ENCODE assay signal across 24 mouse cellular contexts in genomic region chr5:141381581-141381980, GRCm38 (mm10).
DNase-seq lines count a peak whose midpoint lies in the region; ATAC-seq and TF ChIP-seq lines count a peak whose summit lies in the region.
"Had no signal": no experiment of that assay in that cellular context is flagged by ENCODE, and none has a peak within 500 bp of the region (broad histone marks: within the 10 kb centered on the region; RNA-seq: fewer than 3 reads in every experiment).

No protein-coding gene starts in this region.

- TF ChIP-seq POLR2A in liver, adult 2 months (IDR thresholded peaks at IDR 0.05; ENCODE audit: extremely low read depth, insufficient read depth, low read length): no peak

- no peaks in the 10 kb centered on the region for H3K36me3 ChIP-seq in kidney, embryonic 16.5 days (ENCODE audit: insufficient read depth, low read length)
- no peaks in the 10 kb centered on the region for H3K36me3 ChIP-seq in liver, adult 2 months (ENCODE audit: control insufficient read depth, insufficient read depth, low read length)
- H3K36me3 ChIP-seq in liver, embryonic 12.5 days: no peaks in the 10 kb centered on the region
- no peaks in the 10 kb centered on the region for H3K36me3 ChIP-seq in liver, postnatal 0 days (replicated peaks; ENCODE audit: insufficient read depth, low read length)
- no peaks in the 10 kb centered on the region for H3K36me3 ChIP-seq in neural tube, embryonic 15.5 days
- H3K36me3 ChIP-seq: forebrain, embryonic 10.5 days; heart, embryonic 10.5 days; heart, embryonic 13.5 days had no signal

- TF ChIP-seq EP300 in liver, postnatal 0 days (IDR thresholded peaks at IDR 0.05; ENCODE audit: low read depth): no peak

- no peak overlapping the region for H3K9ac ChIP-seq in kidney, embryonic 16.5 days (replicated peaks; ENCODE audit: low read length)
- no peak overlapping the region for H3K9ac ChIP-seq in liver, adult 2 months (ENCODE audit: low read depth, low read length)
- no peak overlapping the region for H3K9ac ChIP-seq in liver, embryonic 12.5 days
- no peak overlapping the region for H3K9ac ChIP-seq in liver, postnatal 0 days (replicated peaks)
- no peak overlapping the region for H3K9ac ChIP-seq in neural tube, embryonic 15.5 days (replicated peaks)
- H3K9ac ChIP-seq: forebrain, embryonic 13.5 days; heart, embryonic 13.5 days; hindbrain, embryonic 14.5 days had no signal

- peaks cover 4% of the 10 kb centered on the region; the same call in 1 of the 2 replicates for H3K79me2 ChIP-seq in liver, adult 2 months (ENCODE audit: control insufficient read depth, insufficient read depth, low read length)

- no peaks in the 10 kb centered on the region for H3K9me3 ChIP-seq in kidney, embryonic 16.5 days (ENCODE audit: low read length)
- no peaks in the 10 kb centered on the region for H3K9me3 ChIP-seq in liver, embryonic 12.5 days (replicated peaks)
- no peaks in the 10 kb centered on the region for H3K9me3 ChIP-seq in liver, postnatal 0 days (ENCODE audit: low read length)
- H3K9me3 ChIP-seq in neural tube, embryonic 15.5 days (replicated peaks): no peaks in the 10 kb centered on the region
- H3K9me3 ChIP-seq: forebrain, embryonic 10.5 days; forebrain, embryonic 13.5 days; heart, embryonic 10.5 days; heart, embryonic 13.5 days had no signal

- peaks cover 34% of the 10 kb centered on the region for H3K4me1 ChIP-seq in kidney, embryonic 16.5 days (ENCODE audit: insufficient read depth, low read length)
- H3K4me1 ChIP-seq in liver, adult 2 months (ENCODE audit: control insufficient read depth, insufficient read depth, low read length): peaks cover 24% of the 10 kb centered on the region
- no peaks in the 10 kb centered on the region for H3K4me1 ChIP-seq in liver, embryonic 12.5 days
- H3K4me1 ChIP-seq in liver, postnatal 0 days (ENCODE audit: insufficient read depth): peaks cover 9% of the 10 kb centered on the region
- peaks cover 24% of the 10 kb centered on the region for H3K4me1 ChIP-seq in neural tube, embryonic 15.5 days

- no peak overlapping the region for H3K4me3 ChIP-seq in kidney, embryonic 16.5 days (ENCODE audit: low read length)
- H3K4me3 ChIP-seq in liver, adult 2 months (ENCODE audit: insufficient read depth, low read depth, low read length): no peak overlapping the region
- H3K4me3 ChIP-seq in liver, embryonic 12.5 days: no peak overlapping the region
- no peak overlapping the region for H3K4me3 ChIP-seq in liver, postnatal 0 days (ENCODE audit: low read depth, low read length)
- no peak overlapping the region for H3K4me3 ChIP-seq in neural tube, embryonic 15.5 days (replicated peaks)
- H3K4me3 ChIP-seq: forebrain, embryonic 10.5 days; forebrain, embryonic 13.5 days; heart, adult 2 months; heart, embryonic 10.5 days; heart, embryonic 13.5 days had no signal

- peak; percentile 57 for DNase-seq in adrenal gland, postnatal 14 days
- no peak for DNase-seq in adrenal gland, postnatal 4 days (ENCODE audit: low spot score in 2 of 2)
- no peak for DNase-seq in kidney, adult 9 months
- DNase-seq in liver, adult 2 months (ENCODE audit: extremely low read depth, low read depth, low spot score): peak; percentile 71
- peak; percentile 47 for DNase-seq in liver, postnatal 0 days
- DNase-seq: cerebellum, adult 18-20 months; cerebellum, adult 9-10 months; cerebellum, postnatal 14 days; gastrocnemius, postnatal 10 days; gastrocnemius, postnatal 36 days; heart, adult 2 months; heart, postnatal 14 days; heart, postnatal 4 days had no signal

- no peak for ATAC-seq in kidney, embryonic 16.5 days (ENCODE audit: low FRiP score, low TSS enrichment)
- ATAC-seq in liver, embryonic 12.5 days: no peak
- peak; percentile 46; the same call in 1 of the 2 replicates for ATAC-seq in liver, postnatal 0 days
- ATAC-seq in neural tube, embryonic 15.5 days (ENCODE audit: low FRiP score): no peak
- ATAC-seq: CD4-positive, CD25-positive, alpha-beta regulatory T cell, adult 4 months; forebrain, embryonic 13.5 days; forebrain, embryonic 16.5 days; hindbrain, postnatal 0 days had no signal

- H3K4me2 ChIP-seq in kidney, embryonic 16.5 days (replicated peaks; ENCODE audit: low read depth, low read length): no peak overlapping the region
- H3K4me2 ChIP-seq in liver, embryonic 12.5 days: no peak overlapping the region
- H3K4me2 ChIP-seq in liver, postnatal 0 days (ENCODE audit: low read depth, low read length): no peak overlapping the region
- H3K4me2 ChIP-seq in neural tube, embryonic 15.5 days: no peak overlapping the region
- H3K4me2 ChIP-seq: forebrain, embryonic 13.5 days; heart, embryonic 13.5 days; hindbrain, embryonic 14.5 days had no signal

- WGBS in kidney, embryonic 16.5 days: 65% methylated on average over 7 of the region's 7 CpGs
- WGBS in liver, adult 2 months: 21% methylated on average over 7 of the region's 7 CpGs
- 57% methylated on average over 7 of the region's 7 CpGs for WGBS in liver, embryonic 12.5 days (ENCODE audit: insufficient replicate concordance)
- WGBS in liver, postnatal 0 days (ENCODE audit: insufficient replicate concordance): 50% methylated on average over 7 of the region's 7 CpGs
- 83% methylated on average over 7 of the region's 7 CpGs for WGBS in neural tube, embryonic 15.5 days

- H3K27me3 ChIP-seq in kidney, embryonic 16.5 days (ENCODE audit: insufficient read depth, low read length): no peaks in the 10 kb centered on the region
- no peaks in the 10 kb centered on the region for H3K27me3 ChIP-seq in liver, adult 2 months (ENCODE audit: control insufficient read depth, insufficient read depth, low read length)
- H3K27me3 ChIP-seq in liver, embryonic 12.5 days (replicated peaks): no peaks in the 10 kb centered on the region
- no peaks in the 10 kb centered on the region for H3K27me3 ChIP-seq in liver, postnatal 0 days (ENCODE audit: insufficient read depth, low read length)
- H3K27me3 ChIP-seq in neural tube, embryonic 15.5 days (replicated peaks): no peaks in the 10 kb centered on the region
- H3K27me3 ChIP-seq: forebrain, embryonic 13.5 days; heart, embryonic 13.5 days had no signal

- TF ChIP-seq CTCF in liver, adult 2 months (IDR thresholded peaks at IDR 0.05; ENCODE audit: low read depth, low read length): no peak
- no peak for TF ChIP-seq CTCF in liver, postnatal 0 days (IDR thresholded peaks at IDR 0.05; ENCODE audit: low read depth)

- H3K27ac ChIP-seq in kidney, embryonic 16.5 days (ENCODE audit: low read length): peak overlapping the region; percentile 66
- H3K27ac ChIP-seq in liver, adult 2 months (replicated peaks; ENCODE audit: insufficient read depth, low read depth, low read length): peak overlapping the region; percentile 84
- H3K27ac ChIP-seq in liver, embryonic 12.5 days: no peak overlapping the region
- H3K27ac ChIP-seq in liver, postnatal 0 days (ENCODE audit: low read depth): 0 out of 2 replicates have a peak overlapping the region, but pooled peaks have one; percentile 22
- no peak overlapping the region for H3K27ac ChIP-seq in neural tube, embryonic 15.5 days (replicated peaks)
- H3K27ac ChIP-seq: forebrain, embryonic 13.5 days; heart, adult 2 months; heart, embryonic 13.5 days; hindbrain, postnatal 0 days had no signal

Comparison
In these comparisons a context has a peak if more than half of its experiments do, and no peak if none do; other contexts are left out.
1. DNase-seq: peak in adrenal gland, postnatal 14 days (single experiment), liver, adult 2 months (single experiment) and liver, postnatal 0 days (single experiment); none in adrenal gland, postnatal 4 days (0 of 2) and kidney, adult 9 months (single experiment).
2. H3K27ac ChIP-seq: peak in kidney, embryonic 16.5 days (single experiment), liver, adult 2 months (single experiment) and liver, postnatal 0 days (single experiment); none in liver, embryonic 12.5 days (single experiment) and neural tube, embryonic 15.5 days (single experiment).